Mouse (Mus musculus) regulatory T cell (primary cell): ENCODE results near the gene Il2ra.
"Not testable (repeated sequence)": the region's sequence is repeated elsewhere in the genome, so short reads cannot be mapped to it uniquely, and the experiment has no call there.

Experiments
- in situ Hi-C: fragments of 300-600 bp; cut with MboI, MseI; formaldehyde crosslinking; loops from one replicate; pipeline ENCODE4 v1.15.1; 2025; ENCODE audit warnings: high pct_unique_total_duplicates

Il2ra gene

DNA sequence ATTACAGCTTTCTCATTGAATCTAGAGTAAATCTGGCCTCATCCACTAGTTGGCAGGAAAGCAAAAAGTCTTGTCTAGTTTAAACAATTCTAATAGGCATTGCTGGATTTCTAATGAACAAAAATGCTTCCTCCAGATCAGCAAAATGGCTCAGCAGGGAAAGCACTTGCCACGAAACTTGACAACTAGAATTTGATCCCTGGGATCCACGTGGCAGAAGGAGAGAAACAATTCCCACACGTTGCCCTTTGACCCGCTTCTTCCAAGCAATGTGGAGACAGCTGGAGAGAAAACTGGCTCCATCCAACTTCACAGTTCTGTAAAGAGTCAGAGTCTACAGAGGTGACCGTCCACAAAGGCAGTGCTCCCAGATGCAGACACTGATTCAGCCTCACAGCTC is 56.4 kb downstream of the Il2ra start:
- in situ Hi-C loops: no loop called here

- in situ Hi-C loops: no loop called here
Observed at GRCm38 (mm10) chr2:11699905-11700304, 57.3 kb downstream of the Il2ra start.

- in situ Hi-C loops: no loop called here
Observed at GRCm38 (mm10) chr2:11705201-11706025, 62.8 kb downstream of the Il2ra start, which contains the start of gene Il15ra. Gene Il15ra, plus strand, starts transcription at chr2:11705290.

DNA sequence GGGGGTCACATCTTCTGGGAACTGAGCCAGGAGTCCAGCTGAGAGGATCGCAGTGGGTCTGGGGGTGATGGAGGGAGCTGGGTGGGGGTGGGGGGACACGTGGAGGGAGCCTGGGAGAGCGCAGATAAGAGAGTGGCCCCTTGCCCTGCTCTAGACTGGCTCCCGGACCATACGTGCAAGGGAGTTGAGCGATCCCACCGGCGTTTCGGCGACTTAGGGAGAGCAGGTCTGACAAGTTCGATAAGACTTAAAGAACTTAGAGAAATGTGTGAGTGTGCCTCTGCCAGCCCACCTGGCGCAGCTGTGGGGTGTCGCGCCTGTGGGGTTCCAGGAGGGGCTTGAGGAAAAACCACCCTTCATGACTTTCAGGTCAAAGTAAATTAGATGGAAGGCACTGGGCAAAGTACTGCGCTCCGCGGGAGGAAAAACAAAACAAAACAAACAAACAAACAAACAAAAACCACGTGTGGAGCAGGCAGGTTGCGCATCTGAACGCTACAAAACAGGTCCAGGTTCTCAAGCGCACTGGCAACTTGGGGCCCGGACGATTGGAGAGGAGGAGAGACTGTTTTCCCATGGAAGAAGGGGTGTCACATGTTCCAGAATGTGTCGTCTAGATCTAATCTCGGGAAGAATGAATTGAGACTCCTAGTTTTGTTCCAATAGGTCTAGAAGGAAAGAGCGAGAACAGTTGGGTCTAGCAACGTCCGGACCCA is 63.6 kb downstream of the Il2ra start:
- in situ Hi-C loops: no loop called here

DNA sequence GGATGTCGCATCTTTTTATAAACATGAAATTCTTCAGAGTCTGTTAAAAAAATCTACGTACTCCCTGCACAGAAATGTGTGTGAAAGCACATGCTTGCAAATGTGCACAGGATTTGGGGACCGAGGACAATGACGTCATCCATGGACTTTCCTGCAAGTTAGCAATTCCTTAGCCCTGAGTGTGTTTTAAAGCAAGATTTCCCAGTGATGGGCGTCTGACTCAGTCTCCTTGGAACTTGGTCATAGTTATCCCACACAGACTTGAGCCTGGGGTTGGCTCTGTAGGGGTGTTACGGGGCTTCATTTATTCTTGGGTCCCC is 64.1 kb downstream of the Il2ra start:
- in situ Hi-C loops: no loop called here

- in situ Hi-C loops: no loop called here
Observed at GRCm38 (mm10) chr2:11708538-11708937, 65.9 kb downstream of the Il2ra start.

DNA sequence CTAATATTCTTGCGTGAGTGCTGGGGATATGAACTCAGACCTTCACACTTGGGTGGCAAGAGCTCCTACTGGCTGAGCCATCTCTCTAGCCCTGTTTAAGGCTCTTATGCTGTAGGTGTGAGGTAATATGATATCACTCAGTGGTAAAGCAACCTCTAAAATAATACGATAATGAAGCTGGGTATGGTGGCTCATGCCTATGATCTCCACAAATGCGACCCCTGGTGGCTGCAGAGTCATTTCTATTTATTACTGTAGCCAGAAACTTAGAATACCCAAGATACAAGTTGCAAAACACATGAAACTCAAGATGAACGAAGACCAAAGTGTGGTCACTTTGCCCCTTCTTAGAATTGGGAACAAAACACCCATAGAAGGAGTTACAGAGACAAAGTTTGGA is 67.5 kb downstream of the Il2ra start:
- in situ Hi-C loops: not testable (repeated sequence)

GRCm38 (mm10) chr2:11712483-11712990 is 69.9 kb downstream of the Il2ra start:
- in situ Hi-C loops: no loop called here

DNA sequence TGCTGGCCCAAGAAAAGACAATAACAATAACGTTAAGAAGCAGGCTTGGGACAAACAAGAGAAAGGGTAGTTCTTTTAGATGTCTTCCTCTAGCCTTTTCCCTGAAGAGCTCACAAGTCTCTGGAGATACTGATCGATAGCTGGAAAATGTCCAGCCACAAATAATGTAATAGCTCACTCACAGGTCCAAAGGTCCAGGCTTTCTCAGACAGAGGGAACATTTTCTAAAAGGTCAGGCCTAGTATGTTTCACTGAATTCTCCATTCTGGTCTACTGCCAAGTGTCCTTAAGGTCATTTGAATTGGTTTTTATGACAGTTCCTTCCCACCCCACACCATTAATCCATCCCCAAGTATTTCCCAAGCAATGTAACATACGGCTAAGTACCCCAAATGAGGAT is 70.4 kb downstream of the Il2ra start:
- in situ Hi-C loops: no loop called here

DNA sequence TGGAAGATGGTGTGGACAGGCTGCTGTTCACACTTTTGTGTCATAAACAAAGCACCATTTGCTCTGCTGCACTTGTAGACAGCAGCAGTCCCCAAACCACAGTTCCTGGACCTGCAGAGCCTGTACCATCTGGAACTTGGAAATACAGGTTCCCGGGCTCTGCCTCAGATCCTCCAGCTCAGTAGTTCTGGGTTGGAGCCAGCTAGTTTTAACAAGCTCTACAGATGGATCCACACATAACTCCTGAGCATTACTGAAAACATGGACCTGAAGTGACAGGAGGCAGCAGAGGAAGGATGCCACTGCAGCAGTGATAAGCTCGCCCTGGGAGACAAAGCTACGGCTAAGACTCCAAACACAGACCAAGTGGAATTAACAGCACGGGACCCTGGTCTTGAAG is 71.9 kb downstream of the Il2ra start:
- in situ Hi-C loops: no loop called here

GRCm38 (mm10) chr2:11718573-11718972 is 76.0 kb downstream of the Il2ra start:
- in situ Hi-C loops: no loop called here

- in situ Hi-C loops: no loop called here
Observed at GRCm38 (mm10) chr2:11722564-11722963, 80.0 kb downstream of the Il2ra start.

- in situ Hi-C loops: no loop called here
Observed at GRCm38 (mm10) chr2:11727574-11727973, 85.0 kb downstream of the Il2ra start.

DNA sequence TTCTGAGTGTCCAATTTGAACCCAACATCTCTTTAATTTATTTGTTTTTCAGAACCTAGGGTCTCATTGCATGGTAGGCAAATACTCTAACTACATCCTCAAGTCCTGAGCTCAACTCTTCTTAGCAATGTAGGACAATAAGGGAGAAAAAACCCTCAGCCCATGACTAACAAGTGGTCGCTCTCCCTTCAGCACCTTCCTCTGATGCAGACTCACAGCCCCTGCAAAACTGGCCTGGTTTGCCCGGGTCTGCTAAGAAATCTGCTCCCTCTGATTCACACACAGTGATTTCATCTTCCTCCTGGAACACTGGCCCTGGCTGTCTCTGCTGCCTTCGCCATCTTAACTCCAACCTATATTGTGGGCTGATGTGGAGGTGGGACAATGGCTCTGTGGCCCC is 86.5 kb downstream of the Il2ra start:
- in situ Hi-C loops: no loop called here

DNA sequence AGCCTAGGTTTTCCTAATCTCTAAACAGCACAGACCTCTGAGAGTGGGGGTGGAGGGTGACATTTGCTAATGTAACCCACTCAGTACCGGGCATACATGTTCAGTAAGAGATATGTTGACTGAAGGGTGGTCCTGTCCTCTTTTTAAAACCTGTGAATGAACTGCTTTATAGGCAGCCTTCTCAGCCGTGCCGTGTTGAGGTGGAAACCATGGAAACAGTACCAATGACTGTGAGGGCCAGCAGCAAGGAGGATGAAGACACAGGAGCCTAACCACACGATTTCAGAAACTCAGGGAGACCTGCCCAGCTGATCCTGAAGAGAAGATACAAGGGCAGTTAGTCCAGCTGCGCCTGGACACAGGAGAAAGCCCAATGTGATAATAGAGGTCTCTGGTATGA is 90.4 kb downstream of the Il2ra start:
- in situ Hi-C loops: no loop called here

DNA sequence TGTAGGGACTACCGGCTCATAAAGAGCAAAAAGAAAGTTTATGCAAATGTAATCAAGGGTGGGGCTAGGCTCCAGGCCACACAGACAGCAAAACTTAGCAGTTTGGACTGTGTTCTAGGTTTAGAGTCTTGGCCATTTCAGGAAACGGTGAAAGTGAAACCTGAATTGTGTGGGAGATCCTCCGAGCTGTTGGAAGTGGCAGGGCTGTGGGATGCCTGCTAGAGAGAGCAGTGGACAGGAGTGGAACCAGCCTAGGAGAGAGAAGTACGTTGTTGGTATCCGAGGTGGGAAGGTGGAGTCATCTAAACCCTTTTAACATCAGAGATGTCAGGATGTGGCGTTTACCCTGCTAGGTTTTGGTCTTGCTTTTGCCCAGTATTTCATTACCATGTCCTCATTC is 93.2 kb downstream of the Il2ra start:
- in situ Hi-C loops: no loop called here

DNA sequence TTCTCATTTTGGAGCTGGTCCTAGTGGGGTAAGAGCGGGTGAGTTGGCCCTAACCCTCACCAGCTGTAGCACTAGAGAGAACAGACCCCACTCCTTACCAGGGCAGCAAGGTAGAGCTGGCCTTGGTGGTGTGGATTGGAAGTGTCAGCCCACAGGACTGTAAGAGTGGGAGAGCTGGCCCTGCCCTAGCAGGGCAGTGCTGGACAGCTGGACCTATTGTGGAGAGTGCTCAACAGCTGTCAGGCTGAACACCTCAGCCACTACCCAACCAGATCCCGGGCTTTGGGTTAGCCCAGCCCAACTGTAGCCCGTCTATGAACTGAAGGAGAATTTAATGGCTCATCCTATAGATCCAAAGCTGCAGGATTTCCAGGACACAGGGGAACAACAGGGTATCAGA is 96.2 kb downstream of the Il2ra start:
- in situ Hi-C loops: no loop called here

GRCm38 (mm10) chr2:11739516-11740051 is 97.0 kb downstream of the Il2ra start:
- in situ Hi-C loops: no loop called here
